Mouse (Mus musculus): ENCODE measurements around the gene Fam133b. TPM values are rescaled to one million over a fixed set of nuclear protein-coding genes. Genes with fewer than 3 reads are reported as not detected.
A peak's percentile ranks its signal among the peaks of the same experiment; 100 is the strongest.

Fam133b gene
- total RNA-seq (2021): 10 to 100 TPM; 42.9 to 43.1 TPM
- long read RNA-seq, experiment 1, transcript Fam133b-201 (11 exons, 1,491 nt): major isoform, 23 of 33 reads
- long read RNA-seq, experiment 1, partial matches to known transcripts: 6 of 33 reads
- long read RNA-seq, experiment 1, other reads (novel, unspliced or antisense): 1 of 33 reads
- long read RNA-seq, experiment 2, transcript Fam133b-201 (11 exons, 1,491 nt): major isoform, 16 of 38 reads
- long read RNA-seq, experiment 2, partial matches to known transcripts: 11 of 38 reads
- long read RNA-seq, experiment 2, other reads (novel, unspliced or antisense): 5 of 38 reads

DNA sequence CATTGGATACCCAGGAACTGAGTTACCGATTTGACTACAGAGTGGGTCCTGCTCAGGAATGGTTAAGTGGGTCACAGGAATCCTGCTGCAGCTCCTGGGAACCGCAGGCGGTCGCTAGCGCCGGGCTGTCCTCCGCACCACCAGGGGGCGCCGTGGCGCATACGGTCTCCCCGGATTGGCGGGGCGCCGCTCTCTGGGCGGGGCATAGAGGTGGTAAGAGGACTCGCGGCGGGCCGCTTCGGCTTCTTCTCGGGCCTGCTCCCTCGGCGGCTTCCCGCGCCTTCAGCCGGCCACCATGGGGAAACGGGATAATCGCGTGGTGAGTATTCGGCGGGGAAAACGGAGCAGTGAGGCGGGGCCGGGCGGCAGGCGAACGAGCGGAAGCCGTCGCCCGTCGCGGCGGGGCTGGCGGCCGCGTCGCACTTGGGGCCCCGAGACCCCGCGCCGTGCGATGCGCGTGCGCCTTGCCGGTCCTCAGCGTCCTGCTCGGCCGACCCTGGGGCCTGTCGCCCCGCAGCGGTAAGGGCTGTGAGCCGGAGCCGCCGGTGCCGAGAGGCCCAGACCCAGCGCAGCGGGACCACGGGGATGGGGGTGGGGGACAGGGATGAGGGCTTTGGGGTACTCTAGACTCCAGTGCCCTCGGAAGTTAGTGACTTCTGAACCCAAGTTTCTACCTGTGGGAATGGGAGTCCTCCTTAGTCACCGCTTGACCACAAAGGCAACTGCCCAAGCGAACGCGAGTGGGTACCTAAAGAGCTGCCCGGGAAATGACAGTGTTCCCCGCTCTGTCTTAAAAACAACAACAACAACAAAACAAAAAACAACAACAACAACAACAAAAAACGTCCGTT lies at the start of gene Fam133b:
Fam133b (plus strand) TSS at position 205 of the 851 bp plus-strand sequence.
- DNase-seq (ENCODE audit: low spot score in 2 of 2): peak; percentile 97 to 99

- DNase-seq (ENCODE audit: low spot score in 2 of 2): no peak
These were observed 49.7 kb upstream of the Fam133b start for GRCm38 (mm10) chr5:3493968-3494367.

DNA sequence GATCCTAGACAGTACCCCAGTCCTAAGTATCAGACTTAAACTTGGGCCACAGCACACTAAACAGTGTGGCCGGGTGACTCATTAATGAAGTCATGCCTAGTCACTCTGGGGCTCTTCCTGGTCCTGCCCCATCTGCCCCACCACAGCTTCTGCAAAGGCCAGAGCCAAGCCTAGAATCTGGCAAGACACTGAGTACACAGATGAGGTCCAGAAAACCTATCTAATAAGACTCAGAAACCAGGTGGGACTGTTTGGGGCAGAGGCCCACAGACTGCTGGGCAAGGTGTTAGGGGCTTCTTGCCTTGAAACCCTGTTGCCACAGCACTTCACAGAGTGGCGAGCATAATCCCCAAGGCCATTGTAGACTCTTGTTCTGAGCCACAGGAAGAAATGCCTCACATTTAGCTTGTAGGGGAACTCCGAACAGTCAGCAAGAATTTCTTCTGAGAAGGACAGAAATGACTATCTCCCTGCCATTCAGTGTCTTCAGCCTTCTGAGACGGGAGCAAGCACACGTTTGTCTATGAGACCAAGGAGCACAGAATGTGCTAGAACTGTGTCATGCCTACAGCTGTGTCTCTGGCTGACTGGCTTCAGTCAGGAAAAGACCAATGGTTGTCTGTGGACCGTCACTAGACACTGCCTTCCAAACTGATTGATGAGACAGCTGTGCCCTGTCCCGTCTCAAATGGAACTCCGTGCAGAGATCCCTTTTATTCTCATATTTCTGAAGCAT lies 49.0 kb upstream of the Fam133b start:
- DNase-seq (ENCODE audit: low spot score in 2 of 2): no peak

- no peak for DNase-seq (ENCODE audit: low spot score in 2 of 2)
These were observed 46.1 kb upstream of the Fam133b start for GRCm38 (mm10) chr5:3497505-3497925.

DNA sequence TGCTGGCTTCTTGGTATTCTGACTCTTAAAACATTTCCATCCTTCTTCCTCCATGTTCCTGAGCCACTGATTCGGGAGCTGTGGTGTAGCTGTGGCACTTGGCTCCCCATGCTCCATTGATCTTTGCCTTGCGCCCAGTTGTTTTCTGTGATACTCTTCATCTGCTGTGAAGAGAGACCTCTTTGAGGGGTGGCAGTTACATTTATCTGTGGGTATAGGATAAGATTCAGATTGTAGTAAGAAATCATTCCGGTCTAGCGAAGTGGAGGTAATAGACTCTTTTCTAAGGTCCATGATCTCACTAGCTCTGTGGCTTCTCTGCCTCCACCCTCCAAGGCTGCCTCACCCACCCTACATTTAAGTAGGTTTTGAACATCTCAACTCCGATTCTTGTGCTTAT lies 43.3 kb upstream of the Fam133b start:
- no peak for DNase-seq (ENCODE audit: low spot score in 2 of 2)

DNA sequence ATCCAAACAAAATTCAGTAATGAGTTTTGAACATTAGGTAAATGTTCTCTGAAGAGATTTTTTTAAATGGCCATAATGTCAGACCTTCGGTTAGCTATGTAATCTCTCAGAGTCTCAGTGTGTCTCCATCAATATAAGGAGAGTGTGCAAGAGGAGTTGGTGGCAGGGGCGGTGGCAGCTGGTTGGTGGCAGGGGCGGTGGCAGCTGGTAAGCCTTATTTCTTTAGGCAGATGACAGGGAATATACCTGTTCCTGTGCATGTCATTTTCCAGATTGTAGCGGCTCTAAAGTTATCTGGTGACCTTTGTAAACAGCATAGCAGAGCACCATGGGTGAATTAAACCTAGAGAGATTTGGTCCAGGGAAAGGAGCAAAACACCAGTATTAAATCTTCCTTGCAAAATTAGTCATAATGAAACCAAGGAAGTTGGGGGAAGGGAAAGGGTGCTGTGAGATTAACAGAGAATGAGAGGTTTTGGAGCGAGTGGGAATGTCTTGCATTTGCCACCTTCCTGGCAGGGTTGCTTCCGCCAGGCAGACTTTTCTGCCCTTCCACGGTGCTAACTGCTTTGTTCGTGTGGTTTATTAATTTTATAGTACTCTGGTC lies 42.6 kb upstream of the Fam133b start:
- DNase-seq (ENCODE audit: low spot score in 2 of 2): no peak

- DNase-seq (ENCODE audit: low spot score in 2 of 2): no peak
These were observed 42.0 kb upstream of the Fam133b start for GRCm38 (mm10) chr5:3501564-3502001.

DNA sequence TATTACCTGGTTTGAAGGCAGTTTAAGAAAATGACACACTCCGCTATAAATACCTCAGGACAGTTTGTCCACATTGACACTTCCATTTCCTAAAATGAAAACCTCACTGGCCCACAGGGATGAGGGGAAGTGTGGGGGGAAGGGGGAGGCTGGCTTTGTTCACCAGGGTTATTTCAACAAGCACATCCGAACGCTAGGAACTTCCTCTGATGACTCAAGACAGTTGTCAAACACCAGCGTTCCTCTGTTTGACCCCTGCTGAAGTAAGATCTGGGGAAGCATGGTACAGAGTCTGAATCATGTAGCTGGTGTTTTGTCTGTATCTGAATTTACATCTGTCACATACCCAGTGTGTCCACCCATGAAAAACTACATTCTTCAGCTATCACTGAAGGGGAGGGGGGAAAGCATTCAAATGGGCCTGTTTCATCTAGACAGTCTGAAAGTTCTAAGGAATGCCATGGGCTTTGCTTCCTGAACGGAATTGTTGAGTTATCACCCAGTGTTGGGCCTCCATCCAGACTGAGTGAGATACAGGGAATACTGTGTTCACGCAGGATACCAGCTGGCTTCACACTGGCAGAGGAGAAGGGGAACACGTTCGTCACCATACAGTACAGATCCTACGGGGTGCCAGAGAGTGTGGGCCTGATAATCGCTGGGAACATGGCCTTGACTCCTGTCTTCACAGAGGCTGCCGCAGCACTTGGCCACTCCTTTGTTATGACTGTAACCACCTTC lies 40.9 kb upstream of the Fam133b start:
- no peak for DNase-seq (ENCODE audit: low spot score in 2 of 2)

DNA sequence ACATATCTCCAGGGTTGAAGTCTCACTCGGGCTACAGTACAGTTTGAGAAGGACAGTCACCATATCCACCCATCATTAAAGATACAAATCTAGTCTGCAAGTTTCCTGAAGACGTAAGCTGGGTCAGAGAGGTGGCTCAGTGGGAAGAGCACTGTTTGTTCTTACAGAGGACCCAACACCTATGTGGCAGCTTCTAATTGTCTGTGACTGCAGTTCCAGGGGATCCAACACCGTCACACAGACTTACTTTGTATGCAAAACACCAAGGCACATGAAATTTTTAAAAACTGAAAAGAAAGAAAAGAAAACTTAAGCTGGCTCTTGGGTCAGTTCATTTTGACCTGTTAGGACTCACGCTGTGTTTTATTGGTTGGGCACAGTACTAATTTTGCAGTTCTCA lies 40.3 kb upstream of the Fam133b start:
- DNase-seq (ENCODE audit: low spot score in 2 of 2): no peak

DNA sequence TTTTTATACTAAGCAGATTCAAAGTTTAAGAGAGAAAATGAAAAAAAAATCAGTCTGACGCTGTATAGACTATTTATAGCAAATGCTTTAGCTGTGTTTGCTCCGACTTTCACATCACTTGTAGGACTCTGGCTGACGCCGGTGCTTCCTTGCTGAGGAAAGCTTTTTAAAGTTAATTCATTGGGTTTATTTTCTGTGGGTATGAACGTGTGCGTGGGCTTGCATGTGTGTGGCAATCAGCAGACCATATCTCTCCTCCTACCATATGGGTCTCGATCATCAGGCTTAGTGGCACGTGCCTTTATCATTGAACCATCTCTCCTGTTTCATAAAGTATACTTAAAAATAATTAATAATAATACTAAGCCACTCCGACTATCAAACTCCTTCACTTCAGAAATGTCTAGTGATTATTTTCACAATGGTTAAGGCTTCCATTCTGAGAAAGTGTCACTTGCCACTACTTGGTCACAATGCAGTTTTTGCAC lies 39.8 kb upstream of the Fam133b start:
- DNase-seq (ENCODE audit: low spot score in 2 of 2): no peak

DNA sequence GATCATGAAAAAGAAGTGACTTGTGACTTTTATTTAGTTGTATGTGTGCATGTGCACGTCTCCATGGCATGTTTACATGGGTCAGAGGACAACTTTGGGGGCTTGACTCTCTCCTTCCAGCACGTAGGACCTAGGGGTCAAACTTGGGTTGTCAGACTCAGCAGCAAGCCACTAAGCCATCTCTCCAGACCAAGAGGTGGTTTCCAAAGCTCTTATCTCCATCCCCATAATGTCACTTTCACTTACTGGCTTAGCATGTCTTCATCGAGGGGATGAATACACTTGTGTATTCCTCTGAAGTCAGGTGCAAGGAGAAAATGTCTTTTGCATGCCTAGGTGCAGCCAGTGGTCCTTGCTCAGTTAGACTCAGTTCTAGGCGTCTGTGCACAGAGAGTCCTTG lies 39.2 kb upstream of the Fam133b start:
- no peak for DNase-seq (ENCODE audit: low spot score in 2 of 2)

DNA sequence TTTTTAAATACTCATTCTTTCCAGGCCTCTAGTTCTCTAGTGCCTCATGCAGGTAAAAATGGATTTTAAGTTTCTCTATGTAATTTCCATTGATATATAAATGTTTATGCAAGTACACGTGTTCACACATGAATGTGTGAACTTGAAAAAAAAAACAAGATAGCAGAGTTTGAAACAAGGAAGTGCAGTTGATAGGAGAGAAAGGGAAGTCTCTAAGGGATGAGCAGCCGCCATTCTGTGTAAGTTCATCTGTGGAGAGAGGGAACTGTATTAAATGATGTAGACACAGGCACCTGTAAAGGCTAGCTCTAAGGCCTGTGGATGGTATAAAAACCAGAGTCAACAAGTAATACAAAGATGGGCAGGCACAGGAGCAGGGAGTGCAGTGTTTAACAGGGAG lies 38.1 kb upstream of the Fam133b start:
- DNase-seq (ENCODE audit: low spot score in 2 of 2): no peak

GRCm38 (mm10) chr5:3508480-3509381 lies 34.9 kb upstream of the Fam133b start:
- DNase-seq (ENCODE audit: low spot score in 2 of 2): no peak

- DNase-seq (ENCODE audit: low spot score in 2 of 2): no peak
These were observed 34.1 kb upstream of the Fam133b start for GRCm38 (mm10) chr5:3509503-3509902.

GRCm38 (mm10) chr5:3511097-3511795 lies 32.4 kb upstream of the Fam133b start:
- DNase-seq (ENCODE audit: low spot score in 2 of 2): no peak

- no peak for DNase-seq (ENCODE audit: low spot score in 2 of 2)
These were observed 31.0 kb upstream of the Fam133b start for GRCm38 (mm10) chr5:3512584-3512983.

- no peak for DNase-seq (ENCODE audit: low spot score in 2 of 2)
These were observed 28.7 kb upstream of the Fam133b start for GRCm38 (mm10) chr5:3514901-3515311.

GRCm38 (mm10) chr5:3515477-3515876 lies 28.2 kb upstream of the Fam133b start:
- DNase-seq (ENCODE audit: low spot score in 2 of 2): no peak

Measured in adrenal gland, postnatal 4 days (tissue).